Mouse (Mus musculus): ENCODE measurements around the gene Bdkrb2.
A peak's percentile ranks its signal among the peaks of the same experiment; 100 is the strongest.

Bdkrb2 gene

GRCm38 (mm10) chr12:105590786-105591185 lies 27.8 kb downstream of the Bdkrb2 start:
- DNase-seq (ENCODE audit: low spot score in 2 of 2), result no peak

GRCm38 (mm10) chr12:105592361-105592761 lies 29.3 kb downstream of the Bdkrb2 start:
- DNase-seq (ENCODE audit: low spot score in 2 of 2), result no peak

DNA sequence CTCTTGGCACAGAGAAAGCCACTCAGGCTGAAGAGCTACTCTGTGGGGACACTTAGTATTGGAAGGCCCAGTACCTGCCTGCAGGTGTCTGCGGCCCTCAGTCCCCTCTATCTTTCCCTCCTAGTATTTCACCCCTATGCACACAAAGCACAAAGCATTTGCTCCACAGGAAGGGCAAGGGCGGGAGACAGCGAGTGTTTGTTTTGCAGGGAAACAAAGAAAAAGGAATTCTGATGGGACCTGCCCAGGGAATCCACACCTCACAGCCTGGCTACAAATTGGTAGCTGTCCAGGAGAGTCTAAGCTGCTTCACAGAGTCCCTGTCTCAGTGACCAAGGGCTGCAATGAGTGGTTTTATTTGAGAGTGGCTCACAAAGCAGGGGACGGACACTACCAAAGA lies 30.4 kb downstream of the Bdkrb2 start:
- DNase-seq (ENCODE audit: low spot score in 2 of 2), result no peak

- no peak for DNase-seq (ENCODE audit: low spot score in 2 of 2)
Observed at GRCm38 (mm10) chr12:105597135-105597534, 34.1 kb downstream of the Bdkrb2 start.

GRCm38 (mm10) chr12:105598503-105598902 lies 35.5 kb downstream of the Bdkrb2 start:
- no peak for DNase-seq (ENCODE audit: low spot score in 2 of 2)

GRCm38 (mm10) chr12:105599098-105599497 lies 36.1 kb downstream of the Bdkrb2 start:
- DNase-seq (ENCODE audit: low spot score in 2 of 2), result no peak

DNA sequence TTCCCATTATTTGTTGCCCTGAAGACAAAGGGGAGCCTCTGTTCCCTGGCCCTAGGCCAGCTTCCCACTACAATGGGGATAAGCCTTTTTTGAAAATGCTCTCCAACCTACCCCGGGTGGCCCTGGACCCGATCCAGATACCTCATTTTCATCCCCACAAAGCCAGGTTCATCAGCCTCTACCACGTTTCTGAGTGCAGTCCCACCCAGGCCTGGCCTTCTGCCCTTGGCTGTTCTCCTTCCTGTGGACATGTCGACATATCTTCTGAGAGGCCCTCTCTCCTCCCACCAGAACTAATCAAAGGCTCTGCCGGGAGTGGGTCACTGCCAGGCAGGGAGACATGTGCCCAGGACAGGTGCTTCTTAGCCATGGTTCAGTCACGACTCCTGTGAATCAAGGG lies 38.6 kb downstream of the Bdkrb2 start:
- DNase-seq (ENCODE audit: low spot score in 2 of 2), result no peak

DNA sequence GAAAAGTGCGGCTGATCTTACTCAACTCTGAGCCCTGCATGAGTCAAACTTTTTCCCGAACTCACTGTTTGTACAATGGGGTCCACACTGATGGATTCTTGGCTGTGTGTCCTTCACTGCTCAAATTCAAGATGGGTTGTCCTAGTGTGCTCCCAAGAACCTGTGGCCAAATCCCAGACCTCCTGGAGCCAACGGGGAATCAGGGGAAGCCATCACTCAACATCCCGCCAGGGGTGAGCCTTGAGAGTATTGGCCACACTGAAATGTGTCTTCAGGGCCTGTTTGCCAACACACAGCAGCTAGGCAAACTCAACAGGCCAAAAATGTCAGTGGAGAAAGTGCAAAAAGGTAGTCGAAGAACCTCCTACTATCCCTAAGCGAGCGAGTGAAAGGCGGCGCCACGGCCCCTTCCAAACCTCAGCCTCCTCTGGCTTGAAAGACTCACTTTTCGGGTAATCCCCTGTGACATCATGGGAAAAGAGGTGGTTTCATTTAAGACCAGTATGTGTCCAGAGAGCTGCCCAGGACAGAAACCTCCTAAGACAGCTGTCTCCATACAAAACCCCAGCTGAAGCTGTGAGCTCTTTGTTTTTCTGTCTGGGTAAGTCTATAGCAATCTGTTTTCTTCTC lies 39.7 kb downstream of the Bdkrb2 start, which contains the start of gene Bdkrb1:
Gene Bdkrb1 (plus strand): TSS at position 505 of the 630 bp plus-strand sequence.
- no peak for DNase-seq (ENCODE audit: low spot score in 2 of 2)

DNA sequence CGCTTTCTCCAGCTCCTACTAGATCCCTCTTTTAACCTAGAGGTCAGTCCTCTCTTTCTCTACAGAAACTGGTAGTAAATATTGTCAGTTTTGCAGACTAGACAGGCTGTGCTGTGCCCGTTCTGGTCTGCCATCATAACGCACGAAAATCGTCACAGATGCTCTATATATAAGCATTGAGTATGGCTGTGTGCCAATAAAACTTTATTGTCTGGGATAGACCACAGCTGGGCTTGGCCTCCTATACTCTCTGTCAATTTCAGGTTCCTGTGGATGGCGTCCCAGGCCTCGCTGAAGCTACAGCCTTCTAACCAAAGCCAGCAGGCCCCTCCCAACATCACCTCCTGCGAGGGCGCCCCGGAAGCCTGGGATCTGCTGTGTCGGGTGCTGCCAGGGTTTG lies 40.9 kb downstream of the Bdkrb2 start:
- no peak for DNase-seq (ENCODE audit: low spot score in 2 of 2)

DNA sequence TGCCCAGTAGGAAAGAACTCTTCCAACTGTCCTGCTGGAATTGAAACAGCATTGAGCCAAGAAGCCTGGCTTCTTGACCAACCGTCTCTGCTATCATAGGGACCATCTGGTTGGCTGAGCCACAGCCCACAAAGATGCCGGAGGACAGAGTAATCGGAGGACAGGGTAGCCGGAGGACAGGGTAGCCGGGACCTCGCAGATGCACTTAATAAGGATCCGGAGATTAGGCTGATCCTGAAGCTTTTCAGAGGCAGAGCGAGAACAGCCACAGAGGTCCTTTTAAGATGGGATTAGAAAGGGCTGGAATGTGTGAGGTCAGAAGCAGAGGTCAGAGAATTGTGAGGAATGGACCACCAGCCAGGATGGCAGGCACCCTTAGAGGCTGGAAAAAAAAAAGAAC lies 42.2 kb downstream of the Bdkrb2 start:
- DNase-seq (ENCODE audit: low spot score in 2 of 2), result no peak

GRCm38 (mm10) chr12:105606881-105607280 lies 43.9 kb downstream of the Bdkrb2 start:
- DNase-seq (ENCODE audit: low spot score in 2 of 2), result no peak

DNA sequence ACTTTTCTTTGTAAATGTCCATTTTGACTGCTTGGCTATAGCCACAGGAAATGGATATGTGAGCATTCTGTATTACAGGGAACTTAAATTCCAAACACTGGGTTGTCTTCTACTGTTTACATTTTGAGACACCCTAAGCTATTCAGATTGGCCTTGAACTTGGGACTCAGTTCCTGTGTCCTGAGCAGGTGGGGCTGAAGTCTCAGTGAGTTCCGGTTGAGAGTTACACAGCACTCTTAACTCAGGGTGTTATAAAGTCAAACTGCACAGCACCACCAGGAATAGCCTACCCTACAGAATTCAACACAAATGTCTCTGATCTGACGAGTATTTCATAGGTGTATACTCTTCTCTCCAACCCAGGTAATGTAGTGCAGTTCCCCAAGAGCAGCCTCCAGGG lies 48.0 kb downstream of the Bdkrb2 start:
- no peak for DNase-seq (ENCODE audit: low spot score in 2 of 2)

DNA sequence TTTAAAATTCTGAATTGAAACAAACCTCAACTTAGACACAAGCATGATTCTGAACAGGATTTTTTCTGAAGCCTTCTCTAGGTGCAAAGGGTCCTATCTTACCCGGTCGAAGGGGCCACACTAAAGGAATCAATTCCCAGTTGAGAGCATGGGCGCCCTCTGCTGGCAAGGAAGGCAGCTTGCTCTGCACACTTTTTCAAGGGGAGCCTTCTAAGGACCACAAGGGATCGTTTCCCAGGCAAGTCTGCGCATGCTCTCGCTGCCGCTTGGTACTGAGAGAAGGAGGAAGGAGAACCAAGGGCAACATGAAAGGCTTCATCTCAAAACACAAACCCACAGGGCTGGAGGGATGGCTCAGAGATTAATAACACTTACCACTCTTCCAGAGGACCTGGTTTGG lies 48.7 kb downstream of the Bdkrb2 start:
- DNase-seq (ENCODE audit: low spot score in 2 of 2), result peak; percentile 59 to 61

DNA sequence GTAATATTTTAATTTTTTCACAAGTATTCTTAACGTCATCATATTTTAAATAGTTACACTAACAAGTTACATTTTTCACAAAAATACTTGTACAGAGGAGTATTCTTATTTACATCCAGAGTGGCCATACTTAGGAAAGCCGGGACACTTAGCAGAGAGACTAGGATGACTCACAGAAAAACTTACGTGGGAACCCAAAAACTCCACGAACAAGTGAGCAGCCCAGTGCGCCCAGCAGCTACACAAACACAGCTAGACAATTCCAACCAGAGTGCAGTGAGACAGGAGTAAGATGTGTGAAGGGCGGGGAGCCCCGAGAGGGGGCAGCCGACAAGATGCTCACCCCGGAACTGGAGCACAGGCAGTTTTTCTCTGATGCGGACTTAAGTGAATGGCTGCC lies 50.5 kb downstream of the Bdkrb2 start:
- no peak for DNase-seq (ENCODE audit: low spot score in 2 of 2)

DNA sequence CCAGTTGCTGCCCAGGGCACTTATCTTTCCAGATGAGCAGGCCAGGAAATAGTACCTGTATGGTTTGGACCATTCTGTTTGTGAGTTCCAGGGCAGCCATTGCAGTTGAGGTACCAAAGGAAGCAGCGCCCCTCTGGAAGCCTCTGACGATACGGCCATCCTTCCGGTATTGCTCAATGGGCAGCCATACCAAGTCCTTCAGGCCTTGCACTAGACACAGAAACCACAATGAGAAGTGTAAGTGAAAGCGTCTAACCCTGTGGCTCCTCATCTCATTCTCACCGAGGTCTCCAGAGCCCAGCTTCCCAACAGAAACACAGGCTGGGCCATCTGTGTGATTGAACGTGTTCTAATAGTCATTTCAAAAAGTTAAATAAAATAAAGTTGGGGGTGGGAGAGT lies 59.0 kb downstream of the Bdkrb2 start:
- no peak for DNase-seq (ENCODE audit: low spot score in 2 of 2)

DNA sequence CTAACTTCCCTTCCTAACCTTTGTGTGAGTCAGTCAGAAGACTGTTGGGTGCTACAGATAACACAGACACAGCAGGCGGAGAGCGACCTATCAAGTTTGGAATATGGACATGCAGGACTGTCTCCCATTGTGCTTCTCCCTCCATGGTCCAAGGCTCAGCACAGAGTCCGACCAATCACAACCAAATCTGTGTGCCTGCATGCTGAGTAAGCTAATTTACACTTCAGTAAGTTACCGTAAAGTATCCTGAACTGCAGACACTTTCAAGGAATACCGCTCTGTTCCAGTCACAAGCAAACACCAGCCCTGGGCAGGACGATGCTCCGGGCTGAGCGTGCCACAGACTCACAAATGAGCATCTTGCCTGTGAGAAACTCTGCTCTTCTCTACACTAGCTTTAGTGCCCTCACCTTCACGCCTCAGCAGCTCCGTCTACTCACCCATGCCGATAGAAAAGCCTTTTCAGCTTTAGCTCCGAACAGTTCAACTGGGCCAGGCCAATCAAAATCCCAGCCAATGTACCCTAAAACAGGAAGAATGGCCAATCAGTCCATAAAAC lies 60.0 kb downstream of the Bdkrb2 start:
- no peak for DNase-seq (ENCODE audit: low spot score in 2 of 2)

GRCm38 (mm10) chr12:105625798-105626197 lies 62.8 kb downstream of the Bdkrb2 start:
- DNase-seq (ENCODE audit: low spot score in 2 of 2), result no peak

DNA sequence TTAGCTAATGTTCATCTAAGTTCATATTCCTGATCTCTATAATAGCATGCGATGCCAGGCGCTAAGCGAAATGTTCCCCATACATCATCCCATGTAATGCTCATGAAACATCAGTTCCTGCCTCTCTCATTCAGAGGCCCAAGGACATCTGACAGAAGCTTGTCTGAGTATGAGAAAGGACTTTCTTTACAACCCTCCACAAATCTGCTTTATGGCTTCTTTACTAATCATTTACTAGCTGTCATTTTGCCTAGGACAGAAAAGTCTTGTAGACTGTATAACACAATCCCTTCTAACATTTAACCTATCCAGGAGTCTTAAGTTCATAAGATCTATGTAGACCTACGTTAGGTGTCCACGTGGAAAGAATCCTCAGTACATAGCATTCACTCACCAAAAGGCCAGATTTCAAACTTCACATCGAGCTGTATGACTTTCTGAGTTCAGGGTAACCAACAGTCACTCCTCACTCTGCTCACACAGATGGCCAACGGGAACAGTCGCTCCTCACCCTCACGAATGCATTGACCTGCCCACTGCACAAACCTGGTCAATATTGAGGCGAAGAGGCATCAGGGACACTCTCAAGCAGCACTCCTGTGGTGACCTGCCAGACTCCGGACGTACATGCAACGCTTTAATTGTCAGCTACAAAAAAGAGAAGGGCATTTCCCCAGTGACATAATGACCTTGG lies 71.5 kb downstream of the Bdkrb2 start:
- no peak for DNase-seq (ENCODE audit: low spot score in 2 of 2)

DNA sequence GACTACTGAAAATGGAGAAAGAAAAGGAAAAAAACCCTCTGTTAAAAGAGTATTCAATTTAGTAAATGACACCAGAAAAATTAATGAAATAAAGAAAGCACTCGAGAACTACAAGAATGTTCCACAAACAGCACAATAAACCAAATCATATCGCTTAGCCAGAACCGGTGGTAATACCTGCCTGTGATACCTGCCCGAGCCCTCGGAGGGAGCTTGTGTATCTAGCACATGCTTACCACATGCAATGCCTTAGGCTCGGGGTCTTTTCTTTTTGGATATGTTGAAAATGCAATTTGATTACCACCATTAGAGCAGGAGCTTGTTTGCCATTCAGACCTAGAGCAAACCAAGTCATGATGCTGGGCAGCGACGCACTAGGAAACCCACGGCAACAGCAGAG lies 73.5 kb downstream of the Bdkrb2 start:
- DNase-seq (ENCODE audit: low spot score in 2 of 2), result no peak

DNA sequence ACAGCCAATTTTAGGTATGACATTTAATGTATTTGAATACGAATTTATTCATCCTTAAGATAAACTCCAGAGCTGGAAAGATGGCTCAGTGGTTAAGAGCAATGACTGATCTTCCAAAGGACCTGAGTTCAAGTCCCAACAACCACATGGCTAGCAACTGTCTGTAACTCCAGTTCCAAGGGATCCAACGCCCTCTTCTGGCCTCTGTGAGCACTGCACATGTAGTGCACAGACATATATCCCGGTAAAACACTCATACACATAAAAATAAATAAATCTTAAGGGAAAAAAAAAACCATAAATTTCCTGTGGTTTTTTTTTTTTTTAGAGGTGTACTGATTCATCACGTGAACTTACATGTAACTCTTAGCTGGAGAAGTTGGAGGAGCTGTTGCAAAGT lies 74.5 kb downstream of the Bdkrb2 start:
- DNase-seq (ENCODE audit: low spot score in 2 of 2), result no peak

DNA sequence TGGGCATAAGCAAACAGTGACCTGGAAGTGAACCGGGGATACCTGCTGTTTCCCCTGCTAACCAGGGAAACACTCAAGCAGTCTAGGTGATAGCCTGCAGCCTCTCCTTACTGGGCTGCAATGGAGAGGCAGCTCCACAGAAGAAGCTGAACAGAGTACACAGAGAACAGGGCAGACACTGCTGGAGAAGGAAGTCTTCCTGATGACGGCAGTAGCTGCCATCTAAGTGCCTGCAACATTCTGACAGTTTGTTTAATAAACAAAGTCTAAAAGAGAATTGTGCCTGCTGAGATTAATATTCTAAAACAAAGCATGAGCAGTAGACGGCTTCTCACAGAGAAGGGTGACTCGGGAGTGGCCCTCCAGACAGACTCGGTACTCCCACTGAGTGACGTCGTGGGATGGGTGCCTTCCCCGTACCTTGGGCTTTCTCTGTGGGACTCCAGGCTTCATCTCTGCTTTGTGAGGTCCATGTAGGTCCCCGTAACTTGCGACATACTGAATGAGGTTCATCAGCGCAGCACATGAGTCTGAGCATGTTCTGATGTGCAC lies 79.8 kb downstream of the Bdkrb2 start:
- DNase-seq (ENCODE audit: low spot score in 2 of 2), result no peak

All from frontal cortex, postnatal 36 days (tissue).